Mouse (Mus musculus) adrenal gland (tissue): ENCODE results near the gene 4930486L24Rik.
"Not testable (repeated sequence)": the region's sequence is repeated elsewhere in the genome, so short reads cannot be mapped to it uniquely, and the experiment has no call there.

Source experiments
- intact Hi-C: fragments of 180-260 bp; cut with DNase I; formaldehyde crosslinking; loops from one replicate; pipeline ENCODE4 v1.15.1; 2025
- long read RNA-seq, 2 experiments: library from polyadenylated mRNA; unstranded; transcript quantifications; one replicate each; pipeline ENCODE4 v2.0.0; 2020; ENCODE audit warnings: borderline replicate concordance in 1 of 2; ENCODE audit not compliant: insufficient replicate concordance in 1 of 2

Gene 4930486L24Rik
- long read RNA-seq, experiment 1, transcript 4930486L24Rik-201 (8 exons, 1,432 nt), result major isoform, 25 of 28 reads
- long read RNA-seq, experiment 1, partial matches to known transcripts, result 0 of 28 reads
- long read RNA-seq, experiment 1, other reads (novel, unspliced or antisense), result 3 of 28 reads
- long read RNA-seq, experiment 2, result 0 reads

DNA sequence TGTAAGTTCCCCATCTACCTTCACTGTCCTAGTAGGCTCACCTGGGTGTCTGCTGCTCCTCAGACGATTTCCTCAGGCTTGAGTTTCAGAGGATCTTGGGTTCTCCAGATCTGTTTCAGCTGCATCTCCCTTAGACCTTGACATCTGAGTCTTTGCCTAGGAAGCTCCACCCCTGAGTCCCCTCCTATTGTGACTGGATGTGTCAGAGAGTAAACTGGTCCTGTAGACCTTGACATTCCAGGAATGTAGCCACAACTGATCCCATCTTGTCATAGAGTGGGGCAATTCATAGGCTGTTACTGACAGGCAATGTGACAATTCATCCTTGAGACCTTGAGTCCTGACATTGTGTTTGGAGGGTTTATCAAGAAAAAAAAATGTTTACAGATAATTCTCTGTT lies at the start of gene 4930486L24Rik:
Gene 4930486L24Rik (minus strand): TSS at position 195 of the 400 bp plus-strand sequence.
- intact Hi-C loops, result no loop called here

DNA sequence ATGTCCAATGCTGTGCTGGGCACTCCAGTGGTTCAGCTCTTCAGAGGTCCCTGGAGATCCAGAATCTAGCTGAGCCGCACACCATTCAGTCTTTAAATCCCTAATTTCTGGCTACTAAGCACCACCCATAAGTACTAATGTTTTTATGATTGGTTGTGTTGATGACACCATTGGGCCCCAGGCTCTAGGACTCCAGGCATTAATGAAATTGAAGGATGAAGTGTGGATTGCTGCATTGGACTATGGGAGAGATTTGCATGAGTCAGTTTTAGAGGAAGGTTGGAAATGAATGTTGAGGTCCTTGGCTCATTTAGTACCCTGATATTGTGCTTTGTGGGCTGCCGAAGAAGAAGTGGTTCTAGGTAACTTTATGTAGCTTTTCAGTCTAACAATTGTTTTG lies 40.5 kb upstream of the 4930486L24Rik start, which contains the start of gene Tpbpb:
Gene Tpbpb (minus strand): TSS at position 101 of the 400 bp plus-strand sequence.
- intact Hi-C loops, result not testable (repeated sequence)

DNA sequence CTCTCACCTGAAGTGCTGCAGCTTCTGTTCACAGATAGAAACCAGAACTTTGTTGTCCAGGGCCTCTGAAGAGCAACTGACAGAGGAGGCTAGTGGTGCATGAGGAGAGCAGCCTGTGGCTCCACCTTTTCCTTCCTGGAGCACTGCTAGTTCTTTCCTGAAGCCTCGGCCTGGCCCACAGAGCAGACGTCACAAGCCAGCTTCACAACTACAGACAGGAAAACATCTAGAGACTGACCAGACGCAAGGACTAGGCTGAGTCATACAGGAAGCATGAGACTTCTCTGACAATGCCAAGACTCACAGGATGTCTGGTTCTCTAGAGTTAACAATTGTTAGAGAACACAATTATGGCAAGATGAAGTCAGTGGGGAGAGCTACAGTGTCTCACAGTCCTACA lies 33.1 kb upstream of the 4930486L24Rik start, which contains the start of gene Ctla2b:
Gene Ctla2b (minus strand): TSS at position 120 of the 400 bp plus-strand sequence.
- intact Hi-C loops, result no loop called here

DNA sequence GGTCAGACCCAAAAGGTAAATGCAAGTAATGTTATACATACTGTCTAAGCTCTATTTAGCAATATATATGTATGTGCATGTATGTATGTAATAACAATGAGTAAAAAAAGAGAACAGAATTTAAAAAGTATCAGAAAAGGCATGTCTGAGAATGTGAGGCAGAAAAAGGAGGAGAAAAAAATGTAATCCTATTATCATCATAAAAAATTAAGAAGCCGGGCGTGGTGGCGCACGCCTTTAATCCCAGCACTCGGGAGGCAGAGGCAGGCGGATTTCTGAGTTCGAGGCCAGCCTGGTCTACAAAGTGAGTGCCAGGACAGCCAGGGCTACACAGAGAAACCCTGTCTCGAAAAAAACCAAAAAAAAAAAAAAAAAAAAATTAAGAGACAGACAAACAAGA lies 32.5 kb upstream of the 4930486L24Rik start, which contains the start of gene Gm49392:
Gene Gm49392 (minus strand): TSS at position 101 of the 400 bp plus-strand sequence.
- intact Hi-C loops, result not testable (repeated sequence)

DNA sequence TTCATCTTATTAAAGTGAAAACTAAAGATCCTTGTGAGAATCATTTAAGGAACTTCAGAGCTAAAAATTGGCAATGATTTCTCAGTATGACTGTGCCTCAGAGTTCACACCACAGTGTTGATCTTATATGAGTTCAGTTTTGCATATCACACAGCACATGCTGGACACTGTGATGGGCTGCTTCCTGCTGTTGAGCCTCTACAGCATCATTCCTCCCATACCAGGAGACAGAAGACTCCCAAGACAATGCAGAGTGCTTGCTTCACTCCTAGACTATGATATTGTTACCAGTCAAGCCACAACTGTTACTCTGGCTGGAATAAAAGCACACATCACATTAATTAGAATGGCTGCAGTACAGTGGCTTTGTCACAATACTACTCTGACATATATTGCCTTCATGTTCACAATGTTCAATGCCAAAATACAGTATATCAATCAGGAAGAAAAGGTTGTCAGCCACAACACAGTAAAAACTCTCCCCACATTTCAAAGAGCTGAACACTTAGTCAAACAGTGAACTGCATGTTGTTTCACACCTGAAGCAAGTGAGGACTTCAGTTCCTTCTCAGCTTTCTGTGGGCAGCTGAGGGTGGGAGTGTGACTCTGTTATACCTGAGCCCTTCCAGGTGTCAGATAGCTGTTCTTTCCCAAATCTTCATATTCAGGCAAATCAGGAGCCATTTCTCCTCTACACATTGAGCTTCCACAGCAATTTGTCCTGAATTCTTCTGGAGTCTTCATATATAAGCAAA lies 31.3 kb upstream of the 4930486L24Rik start:
- intact Hi-C loops, result no loop called here

DNA sequence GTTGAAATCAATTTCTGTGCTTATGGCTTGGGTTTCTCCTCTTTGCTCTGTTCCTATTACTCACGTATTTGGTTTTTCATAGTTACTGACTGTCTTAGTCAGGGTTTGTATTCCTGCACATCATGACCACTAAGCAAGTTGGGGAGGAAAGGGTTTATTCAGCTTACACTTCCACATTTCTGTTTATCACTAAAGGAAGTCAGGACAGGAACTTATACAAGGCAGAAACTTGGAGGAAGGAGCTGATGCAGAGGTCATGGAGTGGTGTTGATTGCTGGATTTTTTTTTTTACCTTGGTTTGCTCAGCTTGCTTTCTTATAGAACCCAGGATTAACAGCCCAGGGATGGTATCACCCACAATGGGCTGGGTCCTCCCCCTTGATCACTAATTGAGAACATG lies 28.0 kb upstream of the 4930486L24Rik start:
- intact Hi-C loops, result no loop called here

DNA sequence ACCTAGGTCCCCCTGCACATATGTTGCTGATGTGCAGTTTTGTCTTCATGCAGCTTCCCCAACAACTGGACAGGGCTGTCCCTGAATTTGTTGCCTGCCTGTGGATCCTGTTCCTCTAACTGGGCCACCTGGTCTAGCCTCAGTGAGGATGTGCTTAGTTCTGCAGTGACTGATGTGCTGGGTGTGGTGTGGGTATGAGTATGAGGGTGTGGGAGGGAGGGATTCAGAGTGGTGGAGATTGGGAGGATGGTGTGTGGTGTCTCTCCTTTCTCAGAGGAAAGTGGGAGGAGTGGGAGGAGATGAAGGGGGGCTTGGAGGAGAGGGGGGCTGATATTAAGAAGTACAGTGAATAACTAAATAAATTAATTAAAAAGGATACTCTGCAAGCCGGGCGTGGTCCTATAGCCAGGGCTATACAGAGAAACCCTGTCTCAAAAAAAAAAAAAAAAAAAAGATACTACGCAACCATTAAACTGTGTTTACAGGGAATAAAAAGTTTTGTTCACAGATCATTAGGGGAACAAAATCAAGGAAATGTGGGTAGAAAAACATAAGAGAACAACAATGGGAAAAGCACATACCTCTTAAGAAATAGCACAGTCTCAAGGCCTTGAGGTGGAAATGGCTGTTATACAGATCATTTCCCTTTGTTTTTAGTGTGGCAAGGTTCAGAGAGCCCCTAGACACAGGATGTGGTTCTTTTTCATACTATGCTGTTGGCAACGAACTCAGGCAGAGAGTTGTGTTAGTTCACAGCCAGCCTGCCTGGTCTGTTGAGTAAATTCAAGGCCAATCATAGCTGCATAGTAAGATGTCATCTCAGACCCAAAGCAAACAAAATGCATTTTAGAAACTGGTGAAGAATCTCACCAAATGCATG lies 15.8 kb downstream of the 4930486L24Rik start:
- intact Hi-C loops, result no loop called here

DNA sequence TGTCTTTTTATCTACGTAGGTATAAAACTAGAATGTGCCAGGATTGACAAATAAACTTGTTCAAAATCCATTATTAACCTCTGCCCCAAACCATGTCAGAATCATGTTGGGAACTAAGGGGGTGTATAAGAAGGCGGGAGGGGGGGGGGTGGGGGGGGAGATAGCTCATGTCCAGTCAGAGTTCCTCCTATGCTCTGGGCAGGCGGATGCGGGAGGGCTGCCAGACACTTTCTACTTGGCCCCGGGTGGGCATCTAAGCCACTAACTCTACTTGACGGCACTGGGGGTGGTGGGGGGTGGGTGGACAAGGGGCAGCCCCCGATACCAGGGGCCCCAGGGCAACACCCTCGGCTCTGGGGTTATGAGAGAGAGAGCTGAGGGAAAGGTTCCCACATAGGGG lies 21.1 kb downstream of the 4930486L24Rik start:
- intact Hi-C loops, result no loop called here

DNA sequence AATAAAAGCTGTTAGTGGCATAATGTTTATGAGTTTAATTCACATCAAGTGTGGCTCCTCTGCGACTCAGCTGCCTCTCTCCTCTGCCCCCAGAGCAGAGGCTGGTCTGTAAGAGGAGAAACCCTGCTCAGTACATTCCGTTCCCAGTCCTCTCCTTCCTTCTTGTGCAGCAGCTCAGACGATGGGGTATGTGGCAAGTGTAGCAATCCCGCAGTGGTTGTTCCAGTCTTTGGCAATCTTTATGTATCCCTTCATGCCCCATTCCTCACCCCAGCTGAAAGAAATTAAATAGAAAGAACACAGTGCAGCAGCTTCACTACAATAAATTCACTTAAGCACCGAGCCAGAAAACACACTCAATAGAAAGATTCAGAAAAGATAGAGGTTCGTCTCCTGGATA lies 21.6 kb downstream of the 4930486L24Rik start:
- intact Hi-C loops, result no loop called here

DNA sequence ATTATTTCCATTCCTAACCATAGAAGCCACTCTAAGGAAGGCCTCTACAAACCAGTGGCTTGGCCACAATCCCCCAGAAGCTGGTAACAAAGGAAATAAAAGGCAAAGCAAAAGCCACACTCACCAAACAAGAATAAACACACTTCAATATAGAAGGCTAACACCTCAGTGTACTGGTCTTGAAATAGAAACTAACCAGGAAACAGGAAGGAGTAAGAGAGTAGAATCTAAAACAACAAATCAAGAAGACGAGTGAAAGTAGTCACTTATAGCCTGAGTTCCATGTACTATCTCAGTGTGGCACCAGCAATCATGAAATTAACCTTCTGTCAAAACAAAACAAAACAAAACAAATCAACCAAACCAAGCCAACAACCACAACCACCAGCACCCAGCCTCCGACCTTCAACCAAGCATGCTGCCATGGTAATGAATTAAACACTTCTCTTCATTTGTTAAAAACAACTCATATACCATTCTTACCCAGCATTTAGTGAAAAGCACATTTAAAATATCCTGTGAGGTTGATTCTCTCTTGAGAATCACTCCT lies 24.8 kb downstream of the 4930486L24Rik start:
- intact Hi-C loops, result no loop called here

DNA sequence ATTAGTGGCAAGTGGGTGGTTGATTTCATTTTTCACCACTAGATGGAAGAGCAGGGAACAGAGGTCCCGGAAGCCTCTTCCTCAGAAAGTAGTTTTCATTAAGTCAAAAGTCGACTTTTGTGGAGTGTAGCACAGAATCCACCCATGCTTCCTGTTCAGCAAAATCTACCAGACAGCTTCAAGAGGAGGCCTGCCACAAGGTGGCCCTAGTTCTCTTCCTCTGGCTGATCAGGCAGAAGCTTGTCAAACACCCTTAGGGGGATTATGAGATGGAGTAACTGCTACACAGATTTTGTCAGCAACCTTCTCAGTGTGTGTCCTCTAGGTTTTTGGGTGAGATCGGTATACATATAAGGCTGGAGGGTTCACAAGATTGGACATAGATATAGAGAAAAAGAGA lies 38.2 kb downstream of the 4930486L24Rik start:
- intact Hi-C loops, result no loop called here

DNA sequence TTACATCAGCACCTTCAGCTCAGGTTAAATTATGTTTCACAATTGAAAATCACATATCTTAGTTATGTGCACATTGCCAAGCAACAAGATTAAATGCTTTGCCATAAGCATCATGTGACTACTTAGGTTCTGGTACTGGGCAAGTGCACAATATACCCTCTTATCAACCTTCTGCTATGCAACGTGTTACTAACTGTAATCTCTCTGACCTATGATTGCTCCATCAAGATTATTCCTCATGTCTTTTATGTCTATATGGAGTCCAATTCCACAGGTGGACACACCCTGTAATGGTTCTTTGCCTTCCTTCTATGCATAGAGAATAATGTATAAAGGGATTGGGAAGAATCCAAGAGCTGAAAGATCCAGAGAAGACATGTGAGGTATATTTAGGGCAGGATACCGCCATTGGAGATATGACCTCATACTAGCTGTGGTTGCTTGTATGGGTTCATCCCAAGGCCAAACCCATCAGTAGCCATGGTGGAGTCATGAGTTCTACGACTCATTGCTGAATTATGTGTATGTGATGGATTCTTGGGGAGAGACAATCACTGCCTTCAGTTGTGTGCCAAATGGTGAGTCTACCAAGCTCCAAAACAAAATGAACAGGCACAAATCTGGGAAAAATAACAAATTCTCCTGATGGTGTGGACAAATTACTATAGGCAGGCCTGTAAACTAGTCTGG lies 43.6 kb downstream of the 4930486L24Rik start:
- intact Hi-C loops, result no loop called here

DNA sequence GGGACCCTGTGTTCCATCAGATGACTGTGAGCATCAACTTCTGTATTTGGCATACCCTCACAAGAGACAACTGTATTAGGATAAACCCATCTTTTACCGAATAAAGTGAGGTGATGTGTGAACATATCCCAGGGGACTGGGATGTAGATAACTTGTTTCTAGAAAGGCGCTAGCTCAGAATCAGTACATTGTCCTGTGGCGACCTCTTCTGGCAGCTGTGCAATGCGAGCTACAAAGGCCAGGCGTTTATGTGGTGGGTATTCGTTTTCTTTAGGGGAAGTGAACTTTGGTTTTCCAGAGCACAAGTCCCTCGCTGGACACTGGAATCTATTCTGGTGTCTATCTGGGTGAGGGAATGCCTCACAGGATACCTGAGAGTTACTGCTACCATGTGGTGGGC lies 44.8 kb downstream of the 4930486L24Rik start:
- intact Hi-C loops, result loop anchor here (5.0 kb wide), 1 partner anchor 57 kb away; no protein-coding TSS in a partner anchor

DNA sequence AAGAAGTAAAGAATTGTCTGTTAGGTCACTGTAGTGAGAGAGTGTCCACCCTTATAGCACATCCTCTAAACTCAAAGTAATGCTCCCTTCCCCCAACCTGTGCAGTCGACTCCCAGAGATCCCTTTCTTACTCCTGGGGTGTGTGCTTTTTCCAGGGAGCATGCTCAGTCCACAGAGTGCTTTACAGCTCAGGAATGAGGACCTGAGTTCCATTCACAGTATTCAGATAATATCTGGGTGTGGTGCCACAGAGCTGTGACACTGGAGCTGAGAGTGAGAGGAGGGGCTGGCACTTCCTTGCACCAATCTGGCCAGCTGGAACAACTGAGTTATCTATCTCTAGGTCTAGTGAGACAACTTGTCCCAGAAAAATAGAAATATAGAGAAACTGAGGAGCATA lies 50.6 kb downstream of the 4930486L24Rik start:
- intact Hi-C loops, result no loop called here

DNA sequence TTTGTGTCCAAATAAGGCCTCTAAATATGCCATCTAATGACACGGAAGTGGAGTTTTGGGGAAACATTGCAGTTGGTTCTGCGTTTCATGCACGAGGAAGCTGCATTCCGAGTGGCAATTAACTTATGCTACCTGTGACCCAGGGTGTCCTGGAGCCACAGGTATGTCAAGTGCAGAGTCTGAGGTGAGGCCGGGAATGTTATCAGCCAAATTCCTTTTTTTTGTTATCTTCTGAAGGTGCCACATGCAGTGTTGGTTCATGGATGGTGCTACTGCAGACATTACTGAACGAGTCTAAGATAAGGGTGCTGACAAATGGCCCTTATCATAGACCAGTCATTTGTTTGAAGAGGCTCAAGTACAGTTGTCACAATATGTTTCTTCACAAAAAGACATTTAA lies 51.5 kb downstream of the 4930486L24Rik start:
- intact Hi-C loops, result no loop called here

DNA sequence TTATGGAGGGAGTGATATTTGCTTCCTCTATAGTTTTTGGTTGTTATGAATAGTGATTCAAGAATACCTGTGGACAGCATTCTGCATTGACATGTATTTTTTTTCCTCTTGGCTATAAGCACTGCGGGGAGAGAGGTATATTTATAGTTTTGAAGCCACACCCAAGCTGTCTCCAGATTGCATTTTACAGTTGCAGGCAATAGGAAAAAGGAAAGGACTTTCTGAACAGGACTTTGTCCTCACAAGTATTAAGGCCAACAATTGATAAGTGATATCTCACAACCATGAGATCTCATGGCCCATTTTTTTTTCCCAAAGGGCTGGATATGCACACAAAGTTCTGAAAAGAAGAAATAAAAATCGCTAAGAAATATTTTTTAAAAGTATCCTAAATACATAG lies 54.6 kb downstream of the 4930486L24Rik start:
- intact Hi-C loops, result no loop called here

DNA sequence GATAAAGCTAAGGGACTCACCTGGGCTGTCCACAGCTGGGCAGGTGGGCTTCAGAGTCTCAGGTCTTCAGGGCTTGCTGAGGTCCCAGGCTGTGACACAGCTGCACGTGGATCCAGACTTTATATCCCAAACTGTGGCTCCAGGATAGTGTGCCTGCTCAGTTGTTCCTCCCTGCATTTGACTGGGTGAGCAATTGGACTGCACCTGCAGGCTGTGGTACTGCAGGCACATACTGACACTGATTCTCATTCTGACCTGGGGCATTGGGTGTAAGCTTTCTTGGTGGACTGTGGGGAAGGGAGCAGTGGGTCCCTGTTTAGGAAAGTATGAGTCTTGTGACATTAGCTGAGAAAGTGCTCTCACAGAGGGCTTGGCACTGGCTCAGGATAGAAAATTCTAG lies 61.5 kb downstream of the 4930486L24Rik start, which contains the start of gene Ctsll3:
Gene Ctsll3 (minus strand): TSS at position 101 of the 400 bp plus-strand sequence.
- intact Hi-C loops, result no loop called here
